Mouse (Mus musculus) liver, embryonic 12.5 days (tissue): ENCODE results near the gene Tfap2e. TPM values are rescaled to one million over a fixed set of nuclear protein-coding genes. Genes with fewer than 3 reads are reported as not detected.

Experiments
- ATAC-seq: fragments of 200-750 bp; cut with Nextera tagmentation; 2 replicates; pipeline ENCODE4 v1.8.0; 2017; ENCODE audit warnings: moderate number of reproducible peaks, mild to moderate bottlenecking, moderate library complexity
- H3K27ac ChIP-seq: fragments of 300-500 bp; sonication (generic); 2 replicates; pipeline ENCODE4 v1.5.1; 2016; ENCODE audit warnings: mild to moderate bottlenecking
- H3K27me3 ChIP-seq: fragments of 300-500 bp; sonication (generic); replicated peaks from 2 replicates; pipeline ENCODE4 v1.6.1; 2016; ENCODE audit warnings: mild to moderate bottlenecking, moderate library complexity
- H3K36me3 ChIP-seq: fragments of 300-500 bp; sonication (generic); 2 replicates; pipeline ENCODE4 v1.6.1; 2016; ENCODE audit warnings: mild to moderate bottlenecking, moderate library complexity
- H3K4me1 ChIP-seq: fragments of 300-500 bp; sonication (generic); 2 replicates; pipeline ENCODE4 v1.6.1; 2016
- H3K4me2 ChIP-seq: fragments of 300-500 bp; sonication (generic); 2 replicates; pipeline ENCODE4 v1.6.1; 2016; ENCODE audit warnings: mild to moderate bottlenecking, moderate library complexity
- H3K4me3 ChIP-seq: fragments of 300-500 bp; sonication (generic); 2 replicates; pipeline ENCODE4 v1.5.1; 2016; ENCODE audit warnings: mild to moderate bottlenecking, moderate library complexity
- H3K9ac ChIP-seq: fragments of 300-500 bp; sonication (generic); 2 replicates; pipeline ENCODE4 v1.6.1; 2016; ENCODE audit warnings: mild to moderate bottlenecking, moderate library complexity
- H3K9me3 ChIP-seq: fragments of 300-500 bp; sonication (generic); replicated peaks from 2 replicates; pipeline ENCODE4 v1.6.1; 2016; ENCODE audit warnings: mild to moderate bottlenecking, moderate library complexity
- WGBS: fragments of 180-500 bp; shearing (Covaris S2); methylation state at CpG from one replicate; pipeline ENCODE4 v1.1.7; 2016; ENCODE audit not compliant: insufficient replicate concordance; 5-methylcytosine and 5-hydroxymethylcytosine counted together
- polyA plus RNA-seq: library from polyadenylated mRNA; unstranded; fragments of >200 nt; fragmentation: Nextera tagmentation; extraction: Ambion mirVana; gene quantifications from 2 replicates; pipeline ENCODE4 v1.2.1, GENCODE M21; 2016

The Tfap2e gene
- polyA plus RNA-seq, 1 experiment from 2014 or later, result not detected

DNA sequence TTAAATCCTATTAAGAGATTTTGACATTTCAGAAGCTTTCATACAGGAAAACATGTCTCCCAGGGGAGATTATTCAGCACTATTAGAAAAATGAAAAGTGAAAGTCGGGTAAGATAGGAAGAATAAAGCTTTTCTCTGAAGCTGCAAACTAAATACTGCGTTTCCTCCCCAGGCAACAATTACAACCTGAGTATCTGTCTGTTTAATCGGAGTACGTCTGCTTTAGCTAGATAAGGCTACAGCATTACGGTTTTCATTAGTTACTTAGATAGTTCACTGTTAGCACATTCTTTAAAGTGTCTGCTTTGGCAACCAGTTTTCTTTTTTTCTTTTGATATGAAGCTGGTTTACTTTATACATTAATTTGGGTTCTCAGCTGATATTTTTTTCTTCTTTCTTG, 53.7 kb downstream of the Tfap2e start:
- Histone ChIP-seq H3K9me3 (no peaks in the 10 kb centered on the region), H3K36me3 (peaks cover 38% of the 10 kb centered on the region), H3K4me1 (peaks cover 51% of the 10 kb centered on the region), H3K4me3 (peak overlapping the region; percentile 28), H3K9ac (peak overlapping the region; percentile 39; the same call in 1 of the 2 replicates), H3K27ac (peak overlapping the region; percentile 61), H3K27me3 (no peaks in the 10 kb centered on the region), H3K4me2 (peak overlapping the region; percentile 54)
- ATAC-seq, result peak; percentile 67
- 27% methylated on average over 5 of the region's 5 CpGs for WGBS

DNA sequence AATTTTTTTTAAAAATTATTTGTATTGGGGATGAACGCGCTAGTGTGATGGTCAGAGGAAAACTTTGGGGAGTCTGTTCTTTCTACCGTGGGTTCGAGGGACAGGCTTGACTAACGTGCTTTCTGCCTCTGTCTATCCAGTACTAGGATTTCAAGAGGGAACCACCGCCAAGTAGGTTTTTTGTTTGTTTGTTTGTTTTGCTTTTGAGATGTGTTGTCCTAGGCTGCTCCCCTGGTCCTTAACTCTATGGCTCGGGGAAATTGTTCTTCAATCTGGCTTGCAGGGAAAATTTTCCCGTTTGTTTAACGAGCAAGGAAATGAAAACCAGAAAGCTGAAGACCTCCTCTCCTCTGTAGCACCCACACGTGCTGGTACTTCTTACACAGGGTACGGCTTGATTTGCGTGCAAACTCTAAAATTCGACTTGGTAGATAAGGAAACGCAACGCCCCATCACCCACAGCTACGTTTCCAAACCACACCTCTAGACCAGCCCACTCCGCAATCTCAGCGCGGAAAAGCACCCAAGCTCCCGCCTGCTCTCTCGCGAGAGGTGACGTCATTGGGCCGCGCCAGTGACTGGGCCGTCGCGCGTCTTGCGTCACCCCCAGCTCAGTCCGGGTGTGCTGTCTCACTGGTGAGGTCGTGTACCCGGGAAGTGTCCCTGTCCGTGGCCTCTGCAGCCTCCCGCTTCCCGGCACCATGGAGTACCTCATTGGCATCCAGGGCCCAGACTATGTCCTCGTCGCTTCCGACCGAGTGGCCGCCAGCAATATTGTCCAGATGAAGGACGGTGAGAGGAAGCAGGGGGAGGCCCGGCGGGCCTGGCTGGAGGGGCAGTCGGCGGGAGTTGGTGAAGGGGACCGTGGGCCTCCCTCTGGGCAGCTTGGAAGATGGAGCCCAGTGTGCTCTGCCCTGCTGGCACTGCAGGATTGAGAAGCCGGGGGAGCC, 58.7 kb downstream of the Tfap2e start, which contains the start of gene Psmb2:
Gene Psmb2 (plus strand): TSS at position 577 of the 950 bp plus-strand sequence.
- H3K4me2 ChIP-seq, result peak within 1 kb of the TSS; percentile 86
- H3K9ac ChIP-seq, result peak within 1 kb of the TSS; percentile 95
- no peaks in the 10 kb centered on the region for H3K9me3 ChIP-seq
- H3K27me3 ChIP-seq, result peaks cover 8% of the 10 kb centered on the region
- WGBS, result 2% methylated on average over 48 of the region's 48 CpGs
- peak; percentile 91 for ATAC-seq
- peaks cover 3% of the 10 kb centered on the region; the same call in 1 of the 2 replicates for H3K36me3 ChIP-seq
- H3K4me1 ChIP-seq, result peaks cover 43% of the 10 kb centered on the region
- H3K27ac ChIP-seq, result peak within 1 kb of the TSS; percentile 81
- H3K4me3 ChIP-seq, result peak within 1 kb of the TSS; percentile 96

DNA sequence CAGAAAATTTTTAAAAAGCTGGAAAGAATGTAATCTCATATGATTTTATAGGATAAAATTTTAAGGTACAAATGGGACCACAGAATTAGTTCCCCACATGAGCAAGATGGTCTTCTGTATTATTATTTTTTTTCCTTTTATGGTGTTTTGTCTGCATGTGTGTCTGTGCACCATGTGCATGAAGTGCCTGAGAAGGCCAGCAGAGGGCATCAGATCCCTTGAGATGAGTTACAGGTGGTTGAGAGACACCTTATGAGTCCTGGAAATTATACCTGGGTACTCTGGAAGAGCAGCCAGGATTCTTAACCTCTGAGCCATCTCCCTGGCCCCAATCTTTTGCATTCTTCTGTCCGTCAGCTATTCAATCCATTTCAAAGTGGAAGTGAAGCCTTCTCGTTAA, 69.0 kb downstream of the Tfap2e start:
- no peak for ATAC-seq
- no peak overlapping the region for H3K27ac ChIP-seq
- no peak overlapping the region for H3K9ac ChIP-seq
- no peak overlapping the region for H3K4me3 ChIP-seq
- H3K4me2 ChIP-seq, result no peak overlapping the region
- H3K36me3 ChIP-seq, result no peaks in the 10 kb centered on the region
- 0 out of 2 replicates have a peak, but pooled peaks cover 2% of the 10 kb centered on the region for H3K9me3 ChIP-seq
- peaks cover 8% of the 10 kb centered on the region; the same call in 1 of the 2 replicates for H3K27me3 ChIP-seq
- H3K4me1 ChIP-seq, result no peaks in the 10 kb centered on the region
- 74% methylated on average over 2 of the region's 2 CpGs for WGBS

Other genes with a start within 250 kb of the Tfap2e start
- 0.23 and 0.37 TPM in 2 replicates for gene Ago4, start 202.8 kb downstream of the Tfap2e start, polyA plus RNA-seq
- gene Clspn, start 179.3 kb downstream of the Tfap2e start, polyA plus RNA-seq, result 44.4 and 44.5 TPM in 2 replicates
- gene 5730409E04Rik, start 126.4 kb downstream of the Tfap2e start, polyA plus RNA-seq, result 0.26 and 0.44 TPM in 2 replicates
- 367 and 374 TPM in 2 replicates for gene Psmb2, start 58.6 kb downstream of the Tfap2e start, polyA plus RNA-seq
- gene Ncdn, start 17.2 kb upstream of the Tfap2e start, polyA plus RNA-seq, result 14.7 and 15.2 TPM in 2 replicates
- gene AU040320, start 17.3 kb upstream of the Tfap2e start, polyA plus RNA-seq, result 10.3 and 10.8 TPM in 2 replicates
- 8.1 and 8.8 TPM in 2 replicates for gene Zmym4, start 231.9 kb upstream of the Tfap2e start, polyA plus RNA-seq